Mouse (Mus musculus) forebrain, embryonic 11.5 days (tissue): Measurements from ENCODE around the gene Capns1. TPM values are rescaled to one million over a fixed set of nuclear protein-coding genes. Genes with fewer than 3 reads are reported as not detected.

Experiments used
- ATAC-seq: fragments of 200-750 bp; cut with Nextera tagmentation; replicated peaks from 2 replicates; pipeline ENCODE4 v1.8.0; 2017; ENCODE audit warnings: moderate TSS enrichment; ENCODE audit not compliant: low FRiP score
- DNase-seq: peaks from one replicate; pipeline ENCODE4 v3.0.0-alpha.2; 2017; ENCODE audit warnings: low spot score
- H3K27ac ChIP-seq: fragments of 300-500 bp; sonication (generic); 2 replicates; pipeline ENCODE4 v1.5.1; 2014; ENCODE audit warnings: low read depth, low read length
- H3K27me3 ChIP-seq: fragments of 300-500 bp; sonication (generic); 2 replicates; pipeline ENCODE4 v1.6.1; 2014; ENCODE audit warnings: mild to moderate bottlenecking, low read length, mixed read lengths; ENCODE audit not compliant: control insufficient read depth, insufficient read depth
- H3K36me3 ChIP-seq: fragments of 300-500 bp; sonication (generic); 2 replicates; pipeline ENCODE4 v1.6.1; 2014; ENCODE audit warnings: mild to moderate bottlenecking, low read length, moderate library complexity, mixed read lengths; ENCODE audit not compliant: control insufficient read depth, insufficient read depth
- H3K4me1 ChIP-seq: fragments of 300-500 bp; sonication (generic); replicated peaks from 2 replicates; pipeline ENCODE4 v1.6.1; 2014; ENCODE audit warnings: low read length, mixed read lengths; ENCODE audit not compliant: control insufficient read depth, insufficient read depth
- H3K4me2 ChIP-seq: fragments of 300-500 bp; sonication (generic); 2 replicates; pipeline ENCODE4 v1.6.1; 2014; ENCODE audit warnings: low read depth, mild to moderate bottlenecking, low read length, moderate library complexity, mixed read lengths; ENCODE audit not compliant: severe bottlenecking
- H3K4me3 ChIP-seq: fragments of 300-500 bp; sonication (generic); 2 replicates; pipeline ENCODE4 v1.5.1; 2014; ENCODE audit warnings: low read depth, low read length
- H3K9ac ChIP-seq: fragments of 300-500 bp; sonication (generic); 2 replicates; pipeline ENCODE4 v1.6.1; 2014; ENCODE audit warnings: low read length
- H3K9me3 ChIP-seq: fragments of 300-500 bp; sonication (generic); 2 replicates; pipeline ENCODE4 v1.6.1; 2016; ENCODE audit warnings: low read length, mixed read lengths; ENCODE audit not compliant: control insufficient read depth
- WGBS: fragments of 180-500 bp; shearing (Covaris S2); extraction: QIAGEN DNeasy Blood & Tissue Kit; methylation state at CpG from one replicate; pipeline ENCODE4 v1.1.7; 2014; 5-methylcytosine and 5-hydroxymethylcytosine counted together
- polyA plus RNA-seq: library from polyadenylated mRNA; unstranded; fragments of >200 nt; fragmentation: Nextera tagmentation; extraction: Ambion mirVana; gene quantifications from 2 replicates; pipeline ENCODE4 v1.2.1, GENCODE M21; 2014

The Capns1 gene
- polyA plus RNA-seq, 1 experiment from 2014 or later = 39.7 TPM

DNA sequence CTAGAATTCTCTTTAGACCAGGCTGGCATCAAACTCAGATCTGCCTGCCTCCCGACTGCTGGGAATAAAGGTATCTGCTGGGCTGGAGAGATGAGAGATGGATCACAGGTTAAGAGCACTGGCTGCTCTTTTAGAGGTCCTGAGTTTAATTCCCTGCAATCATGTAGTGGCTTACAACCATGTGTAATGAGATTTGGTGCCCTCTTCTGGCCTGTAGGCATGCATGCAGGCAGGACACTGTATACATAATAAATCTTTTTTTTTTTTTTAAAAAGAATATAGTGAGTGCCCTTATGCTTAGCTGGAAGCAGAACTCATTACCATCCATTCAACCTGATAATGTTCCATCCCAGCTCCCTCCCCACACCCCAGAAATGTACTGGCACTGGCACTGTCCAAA lies 44.6 kb downstream of the Capns1 start:
- no peak overlapping the region for H3K27ac ChIP-seq
- H3K4me3 ChIP-seq = no peak overlapping the region
- 94% methylated on average over 1 of the region's 1 CpGs for WGBS
- no peak overlapping the region for H3K4me2 ChIP-seq
- peaks cover 30% of the 10 kb centered on the region for H3K36me3 ChIP-seq
- DNase-seq = no peak
- ATAC-seq = no peak
- H3K4me1 ChIP-seq = no peaks in the 10 kb centered on the region
- peaks cover 64% of the 10 kb centered on the region for H3K9me3 ChIP-seq
- H3K27me3 ChIP-seq = no peaks in the 10 kb centered on the region
- no peak overlapping the region for H3K9ac ChIP-seq

DNA sequence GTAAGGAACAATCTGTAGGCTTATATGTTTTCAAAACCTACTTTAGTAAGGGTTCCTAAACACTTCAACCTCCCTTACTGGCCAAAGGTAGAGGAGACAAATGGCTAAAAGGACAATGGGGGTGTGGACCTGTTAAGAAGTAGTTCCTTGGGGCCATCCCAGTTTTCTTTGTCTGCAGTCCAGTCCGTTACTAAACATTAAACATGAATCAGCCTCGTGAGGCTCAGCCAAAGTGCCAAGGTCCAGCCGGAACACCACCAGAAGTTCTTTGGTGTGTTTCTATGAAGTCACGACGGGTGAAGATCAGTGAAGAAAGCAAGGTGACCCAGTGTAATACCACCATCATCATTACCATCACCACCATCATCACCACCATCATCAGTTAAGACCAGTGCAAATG lies 51.6 kb downstream of the Capns1 start:
- no peak for DNase-seq
- no peak for ATAC-seq
- H3K27me3 ChIP-seq = no peaks in the 10 kb centered on the region
- H3K27ac ChIP-seq = no peak overlapping the region
- H3K4me1 ChIP-seq = no peaks in the 10 kb centered on the region
- no peak overlapping the region for H3K4me3 ChIP-seq
- no peaks in the 10 kb centered on the region for H3K36me3 ChIP-seq
- no peak overlapping the region for H3K4me2 ChIP-seq
- peaks cover 25% of the 10 kb centered on the region for H3K9me3 ChIP-seq
- H3K9ac ChIP-seq = no peak overlapping the region
- 94% methylated on average over 5 of the region's 5 CpGs for WGBS

DNA sequence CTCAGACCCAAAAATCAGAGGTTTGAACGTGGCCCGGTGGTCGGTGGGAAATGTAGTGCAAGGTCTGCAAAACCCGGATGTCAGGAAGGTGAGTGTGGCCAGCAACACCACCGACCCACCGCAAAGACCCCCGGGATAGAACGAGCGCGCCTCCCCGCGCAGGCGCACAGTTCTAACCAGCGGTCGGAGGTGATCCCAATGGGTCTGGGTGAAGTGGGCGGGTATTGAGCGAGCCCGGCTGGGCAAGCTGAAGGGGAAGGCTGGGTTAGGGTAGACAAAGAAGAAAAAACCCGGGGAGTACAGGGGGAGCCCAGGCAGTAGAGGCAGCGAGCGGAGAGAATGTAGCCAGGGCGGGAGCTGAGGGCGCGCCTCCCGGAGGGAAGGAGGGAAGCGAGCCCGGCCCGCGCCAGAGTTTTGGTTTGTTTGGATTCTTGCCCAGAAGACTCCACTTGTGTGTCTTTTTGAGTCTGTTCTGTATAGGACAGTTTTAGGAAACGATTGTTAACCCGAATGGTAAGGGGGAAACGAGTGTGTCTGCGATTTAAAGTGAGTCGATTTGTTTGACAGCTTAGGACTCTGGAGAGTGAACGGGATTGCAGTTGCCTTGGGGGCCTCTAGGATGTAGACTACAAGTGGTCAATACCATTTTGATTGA lies 54.9 kb downstream of the Capns1 start:
- H3K9me3 ChIP-seq = peaks cover 3% of the 10 kb centered on the region; the same call in 1 of the 2 replicates
- no peaks in the 10 kb centered on the region for H3K36me3 ChIP-seq
- H3K27me3 ChIP-seq = no peaks in the 10 kb centered on the region
- H3K4me2 ChIP-seq = peak overlapping the region; percentile 67
- DNase-seq (peak; percentile 95), ATAC-seq (peak; percentile 94)
- H3K9ac ChIP-seq = peak overlapping the region; percentile 64
- H3K4me3 ChIP-seq = peak overlapping the region; percentile 52
- H3K4me1 ChIP-seq = no peaks in the 10 kb centered on the region
- 3% methylated on average over 35 of the region's 35 CpGs for WGBS
- peak overlapping the region; percentile 85; the same call in 1 of the 2 replicates for H3K27ac ChIP-seq

DNA sequence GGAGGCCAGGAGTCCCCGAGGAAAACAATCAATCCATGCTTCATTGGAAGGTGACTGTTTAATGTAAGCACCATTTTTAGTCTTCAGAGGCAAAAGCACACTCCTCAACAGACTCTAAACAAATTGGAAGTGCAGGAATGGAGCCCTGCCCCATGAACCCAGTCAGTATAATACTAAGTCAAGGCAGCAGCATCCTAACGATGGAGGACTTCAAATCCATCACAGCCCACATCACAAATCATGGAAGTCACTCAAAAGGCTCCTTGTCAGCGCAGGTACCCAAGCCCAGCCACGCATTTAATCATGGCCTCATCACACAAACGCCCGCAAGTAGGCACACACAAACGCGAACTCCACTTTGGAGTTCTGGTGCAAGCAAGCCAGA lies 55.4 kb downstream of the Capns1 start:
- H3K36me3 ChIP-seq = peaks cover under 1% of the 10 kb centered on the region; the same call in 1 of the 2 replicates
- H3K4me3 ChIP-seq = peak overlapping the region; percentile 52
- H3K9me3 ChIP-seq = peaks cover 2% of the 10 kb centered on the region; the same call in 1 of the 2 replicates
- H3K27me3 ChIP-seq = no peaks in the 10 kb centered on the region
- 23% methylated on average over 8 of the region's 8 CpGs for WGBS
- H3K9ac ChIP-seq = peak overlapping the region; percentile 64
- ATAC-seq (peak; percentile 33), DNase-seq (peak; percentile 43)
- no peak overlapping the region for H3K27ac ChIP-seq
- H3K4me2 ChIP-seq = peak overlapping the region; percentile 67
- no peaks in the 10 kb centered on the region for H3K4me1 ChIP-seq

Other genes starting within 250 kb of the Capns1 start
- gene Zfp74, start 244.7 kb downstream of the Capns1 start, polyA plus RNA-seq = 13.1 and 13.2 TPM in 2 replicates
- gene Zfp568, start 214.9 kb downstream of the Capns1 start, polyA plus RNA-seq = 13.6 and 15.3 TPM in 2 replicates
- gene Zfp14, start 147.4 kb downstream of the Capns1 start, polyA plus RNA-seq = 5.6 and 6.2 TPM in 2 replicates
- 6.6 and 7.5 TPM in 2 replicates for gene Zfp82, start 125.9 kb downstream of the Capns1 start, polyA plus RNA-seq
- 1.9 and 2.9 TPM in 2 replicates for gene Gm26920, start 108.4 kb downstream of the Capns1 start, polyA plus RNA-seq
- 12.8 and 13.8 TPM in 2 replicates for gene Zfp566, start 108.3 kb downstream of the Capns1 start, polyA plus RNA-seq
- 121 and 124 TPM in 2 replicates for gene Zfp260, start 104.0 kb downstream of the Capns1 start, polyA plus RNA-seq
- 12.6 and 15.3 TPM in 2 replicates for gene Zfp382, start 76.9 kb downstream of the Capns1 start, polyA plus RNA-seq
- 14.0 and 15.5 TPM in 2 replicates for gene Zfp146, start 29.1 kb downstream of the Capns1 start, polyA plus RNA-seq
- gene Cox7a1, start 14.7 kb downstream of the Capns1 start, polyA plus RNA-seq = 3.5 and 3.9 TPM in 2 replicates
- 166 and 167 TPM in 2 replicates for gene Polr2i, start 33.1 kb upstream of the Capns1 start, polyA plus RNA-seq
- gene Tbcb, start 33.5 kb upstream of the Capns1 start, polyA plus RNA-seq = 235 and 270 TPM in 2 replicates
- not detected in 2 replicates for gene Ovol3, start 36.9 kb upstream of the Capns1 start, polyA plus RNA-seq
- gene Thap8, start 81.3 kb upstream of the Capns1 start, polyA plus RNA-seq = 0.13 and 0.56 TPM in 2 replicates
- gene Wdr62, start 81.6 kb upstream of the Capns1 start, polyA plus RNA-seq = 21.7 and 26.4 TPM in 2 replicates
- 98.8 and 110 TPM in 2 replicates for gene Clip3, start 92.9 kb upstream of the Capns1 start, polyA plus RNA-seq
- 71.3 and 83.8 TPM in 2 replicates for gene Alkbh6, start 109.9 kb upstream of the Capns1 start, polyA plus RNA-seq
- 29.2 and 30.2 TPM in 2 replicates for gene Syne4, start 116.0 kb upstream of the Capns1 start, polyA plus RNA-seq
- not detected in 2 replicates for gene E130208F15Rik, start 122.9 kb upstream of the Capns1 start, polyA plus RNA-seq
- 21.8 and 23.5 TPM in 2 replicates for gene Sdhaf1, start 125.1 kb upstream of the Capns1 start, polyA plus RNA-seq
- 7.2 TPM in 2 replicates for gene Lrfn3, start 164.0 kb upstream of the Capns1 start, polyA plus RNA-seq
- gene Tyrobp, start 214.9 kb upstream of the Capns1 start, polyA plus RNA-seq = 9.6 and 15.2 TPM in 2 replicates
- gene Hcst, start 221.0 kb upstream of the Capns1 start, polyA plus RNA-seq = 1.0 TPM in 1 of 2 replicates, not detected in the other
- gene Nfkbid, start 222.9 kb upstream of the Capns1 start, polyA plus RNA-seq = 1.3 and 1.6 TPM in 2 replicates
- 99.2 and 108 TPM in 2 replicates for gene Aplp1, start 246.7 kb upstream of the Capns1 start, polyA plus RNA-seq